Mouse (Mus musculus) midbrain, postnatal 0 days (tissue): ENCODE results near the gene H2-DMb2. TPM values are rescaled to one million over a fixed set of nuclear protein-coding genes. Genes with fewer than 3 reads are reported as not detected.

ENCODE experiments used
- ATAC-seq: fragments of 200-750 bp; cut with Nextera tagmentation; 2 replicates; pipeline ENCODE4 v1.8.0; 2017; ENCODE audit warnings: moderate number of reproducible peaks, mild to moderate bottlenecking, moderate TSS enrichment, moderate library complexity; ENCODE audit not compliant: low FRiP score
- DNase-seq: peaks from one replicate; pipeline ENCODE4 v3.0.0-alpha.2; 2015; ENCODE audit warnings: low spot score
- H3K27ac ChIP-seq: fragments of 300-500 bp; sonication (generic); 2 replicates; pipeline ENCODE4 v1.5.1; 2014; ENCODE audit warnings: low read depth, mild to moderate bottlenecking, low read length, mixed read lengths
- H3K27me3 ChIP-seq: fragments of 300-500 bp; sonication (generic); 2 replicates; pipeline ENCODE4 v1.6.1; 2014; ENCODE audit warnings: low read length, control low read depth, mixed read lengths; ENCODE audit not compliant: insufficient read depth
- H3K36me3 ChIP-seq: fragments of 300-500 bp; sonication (generic); 2 replicates; pipeline ENCODE4 v1.6.1; 2014; ENCODE audit warnings: low read length, control low read depth, mixed read lengths; ENCODE audit not compliant: insufficient read depth
- H3K4me1 ChIP-seq: fragments of 300-500 bp; sonication (generic); 2 replicates; pipeline ENCODE4 v1.6.1; 2014; ENCODE audit warnings: mild to moderate bottlenecking, control low read depth, antibody characterized with exemption, low read length, mixed read lengths; ENCODE audit not compliant: insufficient read depth
- H3K4me2 ChIP-seq: fragments of 300-500 bp; sonication (generic); 2 replicates; pipeline ENCODE4 v1.6.1; 2014; ENCODE audit warnings: low read depth, mild to moderate bottlenecking, low read length, mixed read lengths; ENCODE audit not compliant: poor library complexity, severe bottlenecking
- H3K4me3 ChIP-seq: fragments of 300-500 bp; sonication (generic); 2 replicates; pipeline ENCODE4 v1.5.1; 2014; ENCODE audit warnings: low read depth, mild to moderate bottlenecking, low read length, moderate library complexity
- H3K9ac ChIP-seq: fragments of 300-500 bp; sonication (generic); replicated peaks from 2 replicates; pipeline ENCODE4 v1.6.1; 2014; ENCODE audit warnings: mild to moderate bottlenecking, low read length, moderate library complexity, mixed read lengths; ENCODE audit not compliant: poor library complexity, severe bottlenecking
- H3K9me3 ChIP-seq: fragments of 300-500 bp; sonication (generic); 2 replicates; pipeline ENCODE4 v1.6.1; 2016; ENCODE audit warnings: low read length, control low read depth
- CTCF ChIP-seq: IDR thresholded peaks from 2 replicates; pipeline ENCODE4 v1.5.1; 2016; ENCODE audit warnings: antibody characterized with exemption, mild to moderate bottlenecking
- WGBS: fragments of 180-500 bp; shearing (Covaris S2); extraction: QIAGEN DNeasy Blood & Tissue Kit; methylation state at CpG from one replicate; pipeline ENCODE4 v1.1.7; 2014; 5-methylcytosine and 5-hydroxymethylcytosine counted together
- polyA plus RNA-seq: library from polyadenylated mRNA; unstranded; fragments of >200 nt; fragmentation: Nextera tagmentation; extraction: Ambion mirVana; gene quantifications from 2 replicates; pipeline ENCODE4 v1.2.1, GENCODE M21; 2015
- total RNA-seq: library from RNA; depleted of rRNA; stranded (reverse); fragments of >200 nt; gene quantifications from 2 replicates; pipeline ENCODE4 v1.2.3, GENCODE M21; 2014

Gene H2-DMb2
- total and polyA plus RNA-seq, 2 experiments from 2014 or later, result 0.16 to 1.6 TPM

GRCm38 (mm10) chr17:34194723-34195122, 51.6 kb downstream of the H2-DMb2 start:
- Histone ChIP-seq H3K9me3 (no peaks in the 10 kb centered on the region), H3K27ac (no peak overlapping the region), H3K36me3 (no peaks in the 10 kb centered on the region), H3K4me3 (no peak overlapping the region), H3K27me3 (peaks cover 56% of the 10 kb centered on the region), H3K9ac (no peak overlapping the region), H3K4me2 (no peak overlapping the region), H3K4me1 (no peaks in the 10 kb centered on the region)
- no peak for DNase-seq
- no peak for TF ChIP-seq CTCF
- no peak for ATAC-seq
- 85% methylated on average over 4 of the region's 4 CpGs for WGBS

- no peak overlapping the region for H3K4me3 ChIP-seq
- 35% methylated on average over 12 of the region's 12 CpGs for WGBS
- no peak for TF ChIP-seq CTCF
- no peaks in the 10 kb centered on the region for H3K36me3 ChIP-seq
- no peaks in the 10 kb centered on the region for H3K4me1 ChIP-seq
- H3K27ac ChIP-seq, result no peak overlapping the region
- DNase-seq, result no peak
- H3K27me3 ChIP-seq, result peaks cover 49% of the 10 kb centered on the region
- H3K9me3 ChIP-seq, result no peaks in the 10 kb centered on the region
- no peak for ATAC-seq
- no peak overlapping the region for H3K9ac ChIP-seq
- no peak overlapping the region for H3K4me2 ChIP-seq
Observed at GRCm38 (mm10) chr17:34196491-34196890, 53.4 kb downstream of the H2-DMb2 start.

- ATAC-seq, result peak; percentile 88
- no peak for TF ChIP-seq CTCF
- H3K4me1 ChIP-seq, result no peaks in the 10 kb centered on the region
Observed at GRCm38 (mm10) chr17:34196941-34197894, 54.1 kb downstream of the H2-DMb2 start, which contains the start of gene Psmb8. Gene Psmb8 (plus strand): TSS chr17:34197721.

GRCm38 (mm10) chr17:34197904-34198520, 54.9 kb downstream of the H2-DMb2 start:
- peaks cover 34% of the 10 kb centered on the region for H3K27me3 ChIP-seq
- ATAC-seq (peak; percentile 39; the same call in 1 of the 2 replicates), DNase-seq (no peak)

More at GRCm38 (mm10) chr17:34196941-34197894, 54.1 kb downstream of the H2-DMb2 start, which contains the start of gene Psmb8:
- H3K27ac ChIP-seq, result no peak within 1 kb of the TSS
- H3K4me2 ChIP-seq, result peak within 1 kb of the TSS; percentile 82
- peak; percentile 91 for DNase-seq
- no peaks in the 10 kb centered on the region for H3K36me3 ChIP-seq
- no peaks in the 10 kb centered on the region for H3K9me3 ChIP-seq
- H3K4me3 ChIP-seq, result peak within 1 kb of the TSS; percentile 43
- H3K9ac ChIP-seq, result 0 out of 2 replicates have a peak within 1 kb of the TSS, but pooled peaks have one; percentile 46
- 4% methylated on average over 41 of the region's 41 CpGs for WGBS
- H3K27me3 ChIP-seq, result peaks cover 42% of the 10 kb centered on the region

GRCm38 (mm10) chr17:34198521-34198912, 55.4 kb downstream of the H2-DMb2 start:
- Histone ChIP-seq H3K4me3 (peak overlapping the region; percentile 43), H3K4me2 (peak overlapping the region; percentile 82), H3K27ac (no peak overlapping the region), H3K9ac (no peak overlapping the region), H3K4me1 (no peaks in the 10 kb centered on the region), H3K27me3 (peaks cover 31% of the 10 kb centered on the region), H3K36me3 (no peaks in the 10 kb centered on the region), H3K9me3 (no peaks in the 10 kb centered on the region)
- ATAC-seq (no peak), DNase-seq (no peak)
- TF ChIP-seq CTCF, result no peak
- WGBS, result 7% methylated on average over 11 of the region's 11 CpGs

More at GRCm38 (mm10) chr17:34197904-34198520, 54.9 kb downstream of the H2-DMb2 start:
- WGBS, result 1% methylated on average over 32 of the region's 32 CpGs
- Histone ChIP-seq H3K9ac (no peak overlapping the region), H3K27ac (no peak overlapping the region), H3K36me3 (no peaks in the 10 kb centered on the region), H3K4me1 (no peaks in the 10 kb centered on the region), H3K4me2 (peak overlapping the region; percentile 82), H3K4me3 (peak overlapping the region; percentile 43), H3K9me3 (no peaks in the 10 kb centered on the region)
- TF ChIP-seq CTCF, result no peak
